Mouse (Mus musculus) cerebellum, adult 9-10 months (tissue): ENCODE measurements at regions not wholly inside any gene's neighbourhood (a gene's known extent, or its start where the extent isn't known, plus 50 kb on each side); places are given as distances from the start of the nearest gene placed in this dataset.
"Not testable (repeated sequence)": the region's sequence is repeated elsewhere in the genome, so short reads cannot be mapped to it uniquely, and the experiment has no call there.

Experiments used
- DNase-seq: peaks from one replicate; pipeline ENCODE4 v3.0.0; 2022

GRCm38 (mm10) chr14:19217916-19218315 is 200.8 kb downstream of the Gm21738 start:
- not testable (repeated sequence) for DNase-seq

GRCm38 (mm10) chr14:19208507-19208906 is 210.2 kb downstream of the Gm21738 start:
- DNase-seq = no peak

GRCm38 (mm10) chr14:19180203-19180602 is 238.5 kb downstream of the Gm21738 start:
- DNase-seq = not testable (repeated sequence)

GRCm38 (mm10) chr14:19178060-19178459 is 240.7 kb downstream of the Gm21738 start:
- not testable (repeated sequence) for DNase-seq

- peak; percentile 2 for DNase-seq
Observed at GRCm38 (mm10) chr14:19175288-19175687, 243.4 kb downstream of the Gm21738 start.

- DNase-seq = not testable (repeated sequence)
Observed at GRCm38 (mm10) chr14:19170300-19171022, 248.3 kb downstream of the Gm21738 start.

- DNase-seq = no peak
Observed at GRCm38 (mm10) chr14:19166821-19167220, 251.9 kb downstream of the Gm21738 start.

GRCm38 (mm10) chr14:19139875-19140274 is 245.8 kb upstream of the Ube2e2 start:
- not testable (repeated sequence) for DNase-seq

GRCm38 (mm10) chr14:19131532-19131931 is 237.5 kb upstream of the Ube2e2 start:
- DNase-seq = no peak
